Mouse (Mus musculus): Measurements from ENCODE around the gene Kank3. TPM values are rescaled to one million over a fixed set of nuclear protein-coding genes. Genes with fewer than 3 reads are reported as not detected.
"Not testable (repeated sequence)": the region's sequence is repeated elsewhere in the genome, so short reads cannot be mapped to it uniquely, and the experiment has no call there.

Gene Kank3
- polyA plus RNA-seq, 1 experiment from 2014 or later, result 77.8 TPM

DNA sequence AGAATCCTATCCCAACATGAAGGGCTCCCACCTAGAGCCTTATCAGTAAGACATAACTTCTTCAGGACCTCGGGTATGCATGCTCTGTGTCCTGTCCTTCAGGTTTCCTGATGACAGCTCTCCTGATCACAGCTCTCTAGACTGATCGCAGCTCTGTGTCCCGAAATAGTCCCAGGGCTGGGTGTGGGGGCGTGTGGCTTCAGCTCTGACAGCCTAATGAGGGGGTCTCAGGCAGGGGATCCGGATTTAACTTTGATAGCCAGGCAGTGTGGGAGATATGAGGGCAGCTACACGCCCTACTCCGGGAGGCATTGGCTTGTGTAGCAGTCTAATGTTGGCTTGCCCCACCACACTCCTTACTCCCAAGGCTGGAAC, 810 bp downstream of the Kank3 start:
- Histone ChIP-seq H3K4me2 (peak overlapping the region; percentile 90), H3K4me1 (peaks cover 35% of the 10 kb centered on the region), H3K4me3 (peak overlapping the region; percentile 60), H3K36me3 (no peaks in the 10 kb centered on the region), H3K9ac (peak overlapping the region; percentile 57; the same call in 1 of the 2 replicates), H3K9me3 (no peaks in the 10 kb centered on the region), H3K27ac (peak overlapping the region; percentile 51; the same call in 1 of the 2 replicates), H3K27me3 (no peaks in the 10 kb centered on the region)
- WGBS, result 11% methylated on average over 7 of the region's 7 CpGs
- no peak for ATAC-seq (ENCODE audit: borderline replicate concordance, extremely low read depth, low FRiP score, low TSS enrichment)

DNA sequence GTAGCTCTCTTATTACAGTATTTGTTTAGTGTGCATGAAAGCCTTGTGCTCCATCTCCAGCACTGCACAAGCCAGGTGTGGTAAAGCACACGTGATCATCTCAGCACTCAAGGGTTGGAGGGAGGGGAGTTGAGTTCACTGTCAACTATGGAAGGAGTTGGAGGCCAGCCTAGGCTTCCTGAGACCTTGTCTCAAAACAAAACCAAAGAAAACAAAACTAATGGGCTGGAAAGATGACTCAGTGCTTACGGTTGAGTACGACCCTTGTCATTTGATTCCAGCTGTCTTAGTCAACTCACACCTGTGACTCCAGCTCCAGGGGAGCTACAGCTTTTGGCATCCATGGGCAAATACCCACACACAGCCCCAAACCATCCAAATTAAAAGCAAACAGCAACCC, 2.2 kb downstream of the Kank3 start:
- ATAC-seq (ENCODE audit: borderline replicate concordance, extremely low read depth, low FRiP score, low TSS enrichment), result no peak
- H3K27me3 ChIP-seq, result no peaks in the 10 kb centered on the region
- peak overlapping the region; percentile 90 for H3K4me2 ChIP-seq
- 14% methylated on average over 3 of the region's 3 CpGs for WGBS
- no peaks in the 10 kb centered on the region for H3K36me3 ChIP-seq
- H3K27ac ChIP-seq, result peak overlapping the region; percentile 65
- H3K4me1 ChIP-seq, result peaks cover 45% of the 10 kb centered on the region
- H3K4me3 ChIP-seq, result peak overlapping the region; percentile 6
- no peaks in the 10 kb centered on the region for H3K9me3 ChIP-seq
- H3K9ac ChIP-seq, result no peak overlapping the region

GRCm38 (mm10) chr17:33812990-33813389, 2.7 kb downstream of the Kank3 start:
- ATAC-seq (ENCODE audit: borderline replicate concordance, extremely low read depth, low FRiP score, low TSS enrichment), result no peak
- H3K9ac ChIP-seq, result 0 out of 2 replicates have a peak overlapping the region, but pooled peaks have one; percentile 16
- peak overlapping the region; percentile 6 for H3K4me3 ChIP-seq
- peak overlapping the region; percentile 90 for H3K4me2 ChIP-seq
- peak overlapping the region; percentile 65 for H3K27ac ChIP-seq
- WGBS, result 36% methylated on average over 4 of the region's 4 CpGs
- H3K9me3 ChIP-seq, result no peaks in the 10 kb centered on the region
- H3K36me3 ChIP-seq, result no peaks in the 10 kb centered on the region
- peaks cover 48% of the 10 kb centered on the region for H3K4me1 ChIP-seq
- no peaks in the 10 kb centered on the region for H3K27me3 ChIP-seq

DNA sequence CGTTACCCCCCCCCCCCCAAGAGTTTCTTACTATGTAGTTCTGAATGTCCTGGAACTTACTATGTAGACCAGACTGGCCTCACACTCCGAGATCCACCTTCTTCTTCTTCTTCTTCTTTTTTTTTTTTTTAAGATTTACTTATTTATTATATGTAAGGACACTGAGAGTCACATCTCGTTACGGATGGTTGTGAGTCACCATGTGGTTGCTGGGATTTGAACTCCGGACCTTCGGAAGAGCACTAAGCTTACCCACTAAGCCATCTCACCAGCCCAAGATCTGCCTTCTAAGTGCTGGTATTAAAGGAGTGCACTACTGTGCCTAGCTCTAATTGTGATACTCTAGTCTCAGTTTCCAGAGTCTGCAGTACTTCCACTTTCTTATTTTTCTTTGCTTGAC, 5.1 kb downstream of the Kank3 start:
- 90% methylated on average over 5 of the region's 6 CpGs for WGBS
- H3K27me3 ChIP-seq, result no peaks in the 10 kb centered on the region
- H3K9me3 ChIP-seq, result no peaks in the 10 kb centered on the region
- H3K27ac ChIP-seq, result no peak overlapping the region
- H3K4me1 ChIP-seq, result peaks cover 54% of the 10 kb centered on the region
- ATAC-seq (ENCODE audit: borderline replicate concordance, extremely low read depth, low FRiP score, low TSS enrichment), result no peak
- peaks cover 20% of the 10 kb centered on the region for H3K36me3 ChIP-seq
- H3K4me2 ChIP-seq, result no peak overlapping the region
- no peak overlapping the region for H3K4me3 ChIP-seq
- no peak overlapping the region for H3K9ac ChIP-seq

GRCm38 (mm10) chr17:33816612-33817011, 6.3 kb downstream of the Kank3 start:
- Histone ChIP-seq H3K27ac (peak overlapping the region; percentile 97), H3K4me2 (peak overlapping the region; percentile 86), H3K4me3 (peak overlapping the region; percentile 59), H3K4me1 (peaks cover 44% of the 10 kb centered on the region), H3K9me3 (no peaks in the 10 kb centered on the region), H3K27me3 (no peaks in the 10 kb centered on the region), H3K36me3 (peaks cover 32% of the 10 kb centered on the region), H3K9ac (peak overlapping the region; percentile 69)
- ATAC-seq (ENCODE audit: borderline replicate concordance, extremely low read depth, low FRiP score, low TSS enrichment), result no peak
- 25% methylated on average over 5 of the region's 5 CpGs for WGBS

DNA sequence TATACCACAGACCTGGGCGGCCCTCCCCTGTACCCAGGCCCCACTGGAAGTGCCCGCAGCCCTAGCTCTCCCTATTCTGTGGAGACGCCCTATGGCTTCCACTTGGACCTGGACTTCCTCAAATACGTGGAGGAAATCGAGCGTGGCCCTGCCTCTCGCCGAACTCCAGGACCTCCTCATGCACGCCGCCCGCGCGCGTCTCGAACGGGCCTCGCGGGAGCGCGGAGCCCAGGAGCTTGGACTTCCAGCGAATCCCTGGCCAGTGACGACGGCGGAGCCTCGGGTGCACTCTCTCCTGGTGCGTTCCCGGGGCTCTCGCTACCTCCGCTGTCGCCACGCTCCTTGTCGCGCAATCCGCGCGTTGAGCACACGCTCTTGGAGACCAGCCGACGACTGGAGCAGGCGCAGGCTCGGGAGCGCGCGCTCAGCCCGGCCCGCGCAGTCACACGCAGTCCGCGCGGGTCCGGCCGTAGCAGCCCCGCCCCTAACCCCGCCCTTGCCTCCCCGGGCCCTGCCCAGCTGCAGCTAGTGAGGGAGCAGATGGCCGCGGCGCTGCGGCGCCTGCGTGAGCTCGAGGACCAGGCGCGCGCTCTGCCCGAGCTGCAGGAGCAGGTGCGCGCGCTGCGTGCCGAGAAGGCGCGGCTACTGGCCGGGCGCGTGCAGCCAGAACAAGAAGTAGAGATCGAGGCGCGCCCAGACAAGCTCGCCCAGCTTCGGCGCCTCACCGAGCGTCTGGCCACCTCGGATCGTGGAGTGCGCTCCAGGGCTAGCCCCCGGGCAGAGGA, 7.1 kb downstream of the Kank3 start:
- Histone ChIP-seq H3K9ac (peak overlapping the region; percentile 69), H3K9me3 (no peaks in the 10 kb centered on the region), H3K4me1 (peaks cover 42% of the 10 kb centered on the region), H3K36me3 (peaks cover 39% of the 10 kb centered on the region), H3K4me2 (peak overlapping the region; percentile 86), H3K27ac (peak overlapping the region; percentile 97), H3K4me3 (peak overlapping the region; percentile 59), H3K27me3 (no peaks in the 10 kb centered on the region)
- peak; percentile 97 for ATAC-seq (ENCODE audit: borderline replicate concordance, extremely low read depth, low FRiP score, low TSS enrichment)
- WGBS, result under 1% methylated on average over 89 of the region's 89 CpGs

DNA sequence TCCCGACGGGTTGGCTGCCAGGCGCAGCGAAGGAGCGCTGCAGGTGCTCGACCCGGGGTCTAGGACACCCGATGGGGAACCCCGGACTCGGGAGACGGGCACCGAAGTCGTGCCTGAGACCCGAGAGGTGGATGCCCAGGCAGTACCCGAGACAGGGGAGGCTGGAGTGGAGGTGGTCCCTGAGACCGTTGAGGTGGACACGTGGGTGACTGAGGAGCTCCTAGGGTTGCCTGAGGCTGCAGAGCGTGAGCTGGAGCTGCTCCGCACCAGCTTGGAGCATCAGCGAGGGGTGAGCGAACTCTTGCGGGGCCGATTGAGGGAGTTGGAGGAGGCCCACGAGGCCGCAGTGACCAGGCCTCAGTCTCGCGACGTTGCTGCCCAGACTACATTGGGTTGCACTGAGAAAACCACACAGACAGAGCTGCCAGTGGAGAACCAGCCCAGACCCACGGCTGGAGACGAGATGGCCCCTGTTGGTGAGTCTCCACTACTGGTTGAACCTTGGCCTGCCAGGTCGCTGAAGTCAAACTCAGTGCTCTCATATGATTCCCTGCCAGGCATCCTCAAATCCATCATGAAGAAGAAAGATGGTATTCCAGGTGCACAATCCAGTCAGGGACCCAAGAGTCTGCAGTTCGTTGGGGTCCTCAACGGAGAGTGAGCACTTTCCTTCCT, 7.8 kb downstream of the Kank3 start:
- peak overlapping the region; percentile 65 for H3K9ac ChIP-seq
- ATAC-seq (ENCODE audit: borderline replicate concordance, extremely low read depth, low FRiP score, low TSS enrichment), result peak; percentile 23
- no peaks in the 10 kb centered on the region for H3K9me3 ChIP-seq
- no peaks in the 10 kb centered on the region for H3K27me3 ChIP-seq
- peaks cover 42% of the 10 kb centered on the region for H3K4me1 ChIP-seq
- WGBS, result 17% methylated on average over 33 of the region's 33 CpGs
- peaks cover 44% of the 10 kb centered on the region for H3K36me3 ChIP-seq
- H3K27ac ChIP-seq, result peak overlapping the region; percentile 97
- H3K4me2 ChIP-seq, result peak overlapping the region; percentile 86
- H3K4me3 ChIP-seq, result peak overlapping the region; percentile 59

- 66% methylated on average over 1 of the region's 1 CpGs for WGBS
- Histone ChIP-seq H3K27ac (no peak overlapping the region), H3K4me2 (peak overlapping the region; percentile 84), H3K4me3 (no peak overlapping the region), H3K27me3 (no peaks in the 10 kb centered on the region), H3K4me1 (peaks cover 44% of the 10 kb centered on the region), H3K36me3 (peaks cover 44% of the 10 kb centered on the region), H3K9ac (no peak overlapping the region; the same call in 1 of the 2 replicates), H3K9me3 (no peaks in the 10 kb centered on the region)
- ATAC-seq (ENCODE audit: borderline replicate concordance, extremely low read depth, low FRiP score, low TSS enrichment), result no peak
Observed at GRCm38 (mm10) chr17:33822436-33822959, 12.2 kb downstream of the Kank3 start.

- Histone ChIP-seq H3K36me3 (peaks cover 44% of the 10 kb centered on the region), H3K4me1 (peaks cover 43% of the 10 kb centered on the region), H3K9ac (peak overlapping the region; percentile 69), H3K4me2 (peak overlapping the region; percentile 84), H3K4me3 (peak overlapping the region; percentile 67)
- WGBS, result 70% methylated on average over 8 of the region's 8 CpGs
- not testable (repeated sequence) for H3K27me3 ChIP-seq; H3K9me3 ChIP-seq; H3K27ac ChIP-seq; ATAC-seq (ENCODE audit: borderline replicate concordance, extremely low read depth, low FRiP score, low TSS enrichment)
Observed at GRCm38 (mm10) chr17:33823171-33823570, 12.9 kb downstream of the Kank3 start.

GRCm38 (mm10) chr17:33824084-33824996, 14.0 kb downstream of the Kank3 start, which contains the start of the genes Rps28 and Ndufa7:
Gene Rps28, minus strand, starts transcription at chr17:33824562.
Gene Ndufa7, plus strand, starts transcription at chr17:33824572.
- under 1% methylated on average over 51 of the region's 51 CpGs for WGBS
- peak within 1 kb of the TSS; percentile 69 for H3K9ac ChIP-seq
- H3K9me3 ChIP-seq, result no peaks in the 10 kb centered on the region
- peak within 1 kb of the TSS; percentile 85 for H3K27ac ChIP-seq
- no peaks in the 10 kb centered on the region for H3K27me3 ChIP-seq
- peak within 1 kb of the TSS; percentile 84 for H3K4me2 ChIP-seq
- H3K4me3 ChIP-seq, result peak within 1 kb of the TSS; percentile 67
- ATAC-seq (ENCODE audit: borderline replicate concordance, extremely low read depth, low FRiP score, low TSS enrichment), result peak; percentile 92
- peaks cover 41% of the 10 kb centered on the region for H3K36me3 ChIP-seq
- peaks cover 47% of the 10 kb centered on the region for H3K4me1 ChIP-seq

- Histone ChIP-seq H3K4me1 (peaks cover 50% of the 10 kb centered on the region), H3K27ac (peak overlapping the region; percentile 85), H3K4me3 (peak overlapping the region; percentile 67), H3K4me2 (peak overlapping the region; percentile 61), H3K36me3 (peaks cover 41% of the 10 kb centered on the region), H3K9ac (peak overlapping the region; percentile 69)
- H3K9me3 ChIP-seq; H3K27me3 ChIP-seq; ATAC-seq (ENCODE audit: borderline replicate concordance, extremely low read depth, low FRiP score, low TSS enrichment): not testable (repeated sequence)
- 5% methylated on average over 6 of the region's 6 CpGs for WGBS
Observed at GRCm38 (mm10) chr17:33824997-33825330, 14.6 kb downstream of the Kank3 start.

All from lung, embryonic 15.5 days (tissue).